Mouse (Mus musculus): ENCODE measurements around the gene Dtd1. TPM values are rescaled to one million over a fixed set of nuclear protein-coding genes. Genes with fewer than 3 reads are reported as not detected.

The Dtd1 gene
- polyA plus RNA-seq, 1 experiment from 2014 or later = 27.9 TPM

- H3K4me2 ChIP-seq = no peak overlapping the region
- H3K9ac ChIP-seq = no peak overlapping the region
- H3K4me3 ChIP-seq = no peak overlapping the region
- H3K27me3 ChIP-seq (replicated peaks) = no peaks in the 10 kb centered on the region
- no peak for ATAC-seq (ENCODE audit: extremely low read depth, insufficient number of reproducible peaks, low FRiP score, low TSS enrichment)
- H3K36me3 ChIP-seq = no peaks in the 10 kb centered on the region
- no peak overlapping the region for H3K27ac ChIP-seq (replicated peaks)
- peaks cover 9% of the 10 kb centered on the region for H3K4me1 ChIP-seq
- WGBS = 66% methylated on average over 5 of the region's 5 CpGs
- no peaks in the 10 kb centered on the region for H3K9me3 ChIP-seq
These were observed 118.6 kb downstream of the Dtd1 start for GRCm38 (mm10) chr2:144718273-144718672.

- Histone ChIP-seq H3K27ac (replicated peaks) (no peak overlapping the region), H3K4me2 (no peak overlapping the region), H3K4me3 (no peak overlapping the region), H3K36me3 (no peaks in the 10 kb centered on the region), H3K9me3 (no peaks in the 10 kb centered on the region), H3K27me3 (replicated peaks) (no peaks in the 10 kb centered on the region), H3K9ac (no peak overlapping the region), H3K4me1 (peaks cover 9% of the 10 kb centered on the region)
- ATAC-seq (ENCODE audit: extremely low read depth, insufficient number of reproducible peaks, low FRiP score, low TSS enrichment) = no peak
- 77% methylated on average over 5 of the region's 5 CpGs for WGBS
These were observed 119.6 kb downstream of the Dtd1 start for GRCm38 (mm10) chr2:144719294-144719693.

GRCm38 (mm10) chr2:144719718-144720117 is 120.0 kb downstream of the Dtd1 start:
- no peak overlapping the region for H3K4me2 ChIP-seq
- H3K9me3 ChIP-seq = no peaks in the 10 kb centered on the region
- no peaks in the 10 kb centered on the region for H3K27me3 ChIP-seq (replicated peaks)
- no peak for ATAC-seq (ENCODE audit: extremely low read depth, insufficient number of reproducible peaks, low FRiP score, low TSS enrichment)
- peaks cover 9% of the 10 kb centered on the region for H3K4me1 ChIP-seq
- WGBS = 80% methylated on average over 4 of the region's 4 CpGs
- no peaks in the 10 kb centered on the region for H3K36me3 ChIP-seq
- H3K27ac ChIP-seq (replicated peaks) = no peak overlapping the region
- no peak overlapping the region for H3K9ac ChIP-seq
- no peak overlapping the region for H3K4me3 ChIP-seq

DNA sequence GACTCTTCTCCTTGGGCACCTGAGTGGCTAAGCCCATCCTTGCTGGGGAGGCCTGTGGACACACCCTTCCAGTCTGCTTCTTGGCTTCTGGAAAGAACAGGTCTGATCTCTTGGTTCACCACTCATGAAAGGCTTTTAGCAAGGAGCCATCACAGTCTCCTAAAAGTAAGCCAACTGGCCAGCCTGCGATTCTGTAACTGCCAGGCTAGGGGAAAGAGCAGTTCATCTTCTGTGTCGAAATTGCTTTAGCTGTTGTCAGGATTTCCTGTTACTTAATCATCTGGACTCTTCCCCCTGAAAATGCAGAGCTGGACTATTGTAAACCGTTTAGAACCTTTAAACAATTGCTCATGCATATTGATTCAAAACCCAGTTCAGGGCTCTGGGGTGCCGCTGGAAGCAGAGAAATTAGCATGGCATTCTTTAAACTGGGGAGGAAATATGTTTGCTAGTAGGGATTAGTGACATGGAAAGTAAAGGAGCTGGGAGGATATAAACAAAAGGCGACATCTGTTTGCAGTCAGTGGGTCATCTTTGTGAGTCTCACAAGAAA is 120.8 kb downstream of the Dtd1 start:
- Histone ChIP-seq H3K27ac (replicated peaks) (no peak overlapping the region), H3K4me3 (no peak overlapping the region), H3K9ac (no peak overlapping the region), H3K4me1 (peaks cover 9% of the 10 kb centered on the region), H3K9me3 (no peaks in the 10 kb centered on the region), H3K36me3 (no peaks in the 10 kb centered on the region), H3K27me3 (replicated peaks) (no peaks in the 10 kb centered on the region), H3K4me2 (no peak overlapping the region)
- WGBS = 59% methylated on average over 5 of the region's 5 CpGs
- no peak for ATAC-seq (ENCODE audit: extremely low read depth, insufficient number of reproducible peaks, low FRiP score, low TSS enrichment)

DNA sequence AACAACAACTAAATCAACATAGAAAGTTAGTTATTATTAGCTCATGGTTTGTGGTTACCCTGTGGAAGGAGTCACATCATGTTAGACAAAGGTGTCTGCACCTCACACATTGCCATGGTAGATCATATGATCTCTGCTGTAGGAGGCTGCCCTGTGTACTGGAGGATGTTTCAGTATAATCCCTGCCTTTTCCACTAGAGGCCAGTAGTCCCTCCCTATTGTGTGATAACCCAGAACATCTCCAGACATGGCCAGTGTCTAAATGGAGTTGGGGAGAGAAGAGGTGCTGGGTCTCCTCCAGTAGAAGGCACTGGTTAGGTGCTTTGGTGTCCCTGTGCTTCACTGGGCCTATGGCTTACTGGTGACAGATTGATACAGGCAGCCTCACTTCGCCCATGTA is 125.0 kb downstream of the Dtd1 start:
- Histone ChIP-seq H3K27ac (replicated peaks) (no peak overlapping the region), H3K36me3 (no peaks in the 10 kb centered on the region), H3K4me1 (peaks cover 3% of the 10 kb centered on the region; the same call in 1 of the 2 replicates), H3K4me2 (no peak overlapping the region), H3K4me3 (no peak overlapping the region), H3K27me3 (replicated peaks) (no peaks in the 10 kb centered on the region), H3K9ac (no peak overlapping the region), H3K9me3 (no peaks in the 10 kb centered on the region)
- WGBS = 87% methylated on average over 1 of the region's 1 CpGs
- no peak for ATAC-seq (ENCODE audit: extremely low read depth, insufficient number of reproducible peaks, low FRiP score, low TSS enrichment)

DNA sequence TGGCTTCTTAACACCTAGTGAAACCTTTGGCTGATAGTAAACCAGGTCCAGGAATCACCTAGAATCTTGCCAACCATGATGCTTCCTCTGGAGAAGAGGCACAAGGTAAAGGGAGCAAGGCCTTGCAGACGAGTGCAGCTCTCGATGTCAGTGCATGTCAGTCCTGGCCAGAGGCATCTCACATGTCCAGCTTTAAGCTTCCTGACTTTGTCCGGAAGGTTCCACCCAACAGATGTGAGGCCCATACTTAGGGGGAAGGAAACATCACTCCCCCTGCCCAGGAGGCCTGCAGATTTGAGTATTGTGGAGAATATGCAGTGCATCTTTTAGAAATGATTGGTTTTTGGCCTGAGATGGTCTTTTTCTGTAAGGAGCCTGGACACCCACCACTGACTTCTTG is 127.4 kb downstream of the Dtd1 start:
- Histone ChIP-seq H3K9ac (no peak overlapping the region), H3K4me3 (no peak overlapping the region), H3K36me3 (no peaks in the 10 kb centered on the region), H3K4me2 (no peak overlapping the region), H3K9me3 (no peaks in the 10 kb centered on the region), H3K4me1 (no peaks in the 10 kb centered on the region), H3K27me3 (replicated peaks) (no peaks in the 10 kb centered on the region), H3K27ac (replicated peaks) (no peak overlapping the region)
- no peak for ATAC-seq (ENCODE audit: extremely low read depth, insufficient number of reproducible peaks, low FRiP score, low TSS enrichment)
- 83% methylated on average over 3 of the region's 3 CpGs for WGBS

DNA sequence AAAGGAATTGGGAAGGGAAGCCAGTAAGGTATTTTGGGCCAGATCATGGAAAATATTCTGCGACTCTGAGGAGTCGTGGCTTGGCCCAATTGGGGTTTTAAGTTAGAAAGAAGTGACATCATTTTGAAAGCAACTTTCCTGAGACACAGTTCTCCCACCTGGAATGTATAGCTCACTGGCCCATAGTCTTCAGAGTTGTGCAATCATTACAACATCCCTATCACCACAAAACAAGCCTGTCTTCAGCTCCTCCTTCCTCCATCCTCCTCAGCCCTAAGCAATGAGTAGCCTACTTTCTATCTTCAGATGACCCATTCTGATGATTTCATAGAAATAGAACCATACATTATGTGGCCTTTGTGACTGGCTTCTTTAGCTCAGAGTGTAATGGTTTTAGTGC is 130.1 kb downstream of the Dtd1 start:
- no peak for ATAC-seq (ENCODE audit: extremely low read depth, insufficient number of reproducible peaks, low FRiP score, low TSS enrichment)
- Histone ChIP-seq H3K27ac (replicated peaks) (no peak overlapping the region), H3K36me3 (no peaks in the 10 kb centered on the region), H3K4me3 (no peak overlapping the region), H3K9ac (no peak overlapping the region), H3K27me3 (replicated peaks) (no peaks in the 10 kb centered on the region), H3K4me1 (no peaks in the 10 kb centered on the region), H3K4me2 (no peak overlapping the region), H3K9me3 (no peaks in the 10 kb centered on the region)
- 88% methylated on average over 2 of the region's 2 CpGs for WGBS

DNA sequence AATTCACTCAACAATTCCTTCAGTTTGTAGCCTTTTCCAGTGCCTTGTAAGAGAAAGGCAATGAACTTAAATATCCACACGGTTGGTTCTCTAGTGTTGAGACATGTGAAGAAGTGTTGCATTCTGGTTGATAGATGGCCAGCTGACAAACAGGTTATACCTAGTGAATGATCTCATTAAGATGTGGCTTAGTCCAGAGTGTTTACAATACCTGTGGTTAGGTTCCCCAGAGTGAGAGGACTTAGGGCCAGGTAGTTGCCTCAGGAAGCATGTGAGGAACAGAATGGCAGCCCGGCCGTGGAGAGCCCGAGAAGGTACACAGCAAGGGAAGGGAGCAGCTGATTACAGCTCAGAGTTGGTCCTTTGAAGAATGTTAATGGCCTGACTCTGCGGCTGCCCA is 138.5 kb downstream of the Dtd1 start:
- no peak overlapping the region for H3K4me3 ChIP-seq
- no peak overlapping the region for H3K4me2 ChIP-seq
- H3K4me1 ChIP-seq = peaks cover 14% of the 10 kb centered on the region
- 62% methylated on average over 5 of the region's 5 CpGs for WGBS
- no peak for ATAC-seq (ENCODE audit: extremely low read depth, insufficient number of reproducible peaks, low FRiP score, low TSS enrichment)
- H3K36me3 ChIP-seq = no peaks in the 10 kb centered on the region
- no peak overlapping the region for H3K27ac ChIP-seq (replicated peaks)
- H3K27me3 ChIP-seq (replicated peaks) = no peaks in the 10 kb centered on the region
- H3K9me3 ChIP-seq = no peaks in the 10 kb centered on the region
- H3K9ac ChIP-seq = no peak overlapping the region

- Histone ChIP-seq H3K36me3 (no peaks in the 10 kb centered on the region), H3K4me2 (no peak overlapping the region), H3K4me1 (peaks cover 14% of the 10 kb centered on the region), H3K9me3 (no peaks in the 10 kb centered on the region), H3K27ac (replicated peaks) (no peak overlapping the region), H3K27me3 (replicated peaks) (no peaks in the 10 kb centered on the region), H3K9ac (no peak overlapping the region), H3K4me3 (no peak overlapping the region)
- no peak for ATAC-seq (ENCODE audit: extremely low read depth, insufficient number of reproducible peaks, low FRiP score, low TSS enrichment)
- WGBS = 70% methylated on average over 5 of the region's 5 CpGs
These were observed 138.9 kb downstream of the Dtd1 start for GRCm38 (mm10) chr2:144738576-144738975.

GRCm38 (mm10) chr2:144740577-144740997 is 140.9 kb downstream of the Dtd1 start:
- peak; percentile 54; the same call in 1 of the 2 replicates for ATAC-seq (ENCODE audit: extremely low read depth, insufficient number of reproducible peaks, low FRiP score, low TSS enrichment)
- Histone ChIP-seq H3K4me1 (peaks cover 14% of the 10 kb centered on the region), H3K27ac (replicated peaks) (no peak overlapping the region), H3K27me3 (replicated peaks) (no peaks in the 10 kb centered on the region), H3K4me2 (no peak overlapping the region), H3K9ac (no peak overlapping the region), H3K36me3 (no peaks in the 10 kb centered on the region), H3K9me3 (no peaks in the 10 kb centered on the region), H3K4me3 (no peak overlapping the region)
- 31% methylated on average over 6 of the region's 6 CpGs for WGBS

- 80% methylated on average over 10 of the region's 10 CpGs for WGBS
- no peak for ATAC-seq (ENCODE audit: extremely low read depth, insufficient number of reproducible peaks, low FRiP score, low TSS enrichment)
- no peak overlapping the region for H3K9ac ChIP-seq
These were observed 142.3 kb downstream of the Dtd1 start for GRCm38 (mm10) chr2:144741973-144742372.

DNA sequence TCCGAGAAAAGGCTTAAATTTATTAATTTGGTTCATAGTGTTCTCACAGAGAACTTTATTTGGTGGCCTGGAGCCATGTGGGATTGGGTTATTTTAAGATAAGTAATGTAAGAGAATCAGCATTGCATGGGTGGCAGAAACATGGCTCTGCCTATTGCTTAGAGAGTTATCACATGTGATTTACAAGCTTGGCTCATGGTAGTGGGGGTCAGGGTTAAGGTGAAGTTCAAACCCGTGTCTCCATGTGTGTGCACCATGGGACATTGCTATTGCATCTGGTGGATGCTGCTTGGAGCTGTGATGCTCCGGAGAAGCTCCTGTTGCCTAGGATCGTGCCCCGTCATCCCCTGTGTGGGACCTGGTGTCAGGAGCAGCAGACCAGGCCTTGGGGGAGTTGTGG is 143.6 kb downstream of the Dtd1 start:
- Histone ChIP-seq H3K4me2 (no peak overlapping the region), H3K36me3 (peaks cover 2% of the 10 kb centered on the region; the same call in 1 of the 2 replicates), H3K27ac (replicated peaks) (no peak overlapping the region), H3K9ac (no peak overlapping the region), H3K9me3 (no peaks in the 10 kb centered on the region), H3K27me3 (replicated peaks) (no peaks in the 10 kb centered on the region), H3K4me3 (no peak overlapping the region), H3K4me1 (peaks cover 14% of the 10 kb centered on the region)
- no peak for ATAC-seq (ENCODE audit: extremely low read depth, insufficient number of reproducible peaks, low FRiP score, low TSS enrichment)
- WGBS = 78% methylated on average over 5 of the region's 5 CpGs

More at GRCm38 (mm10) chr2:144741973-144742372, 142.3 kb downstream of the Dtd1 start:
- Histone ChIP-seq H3K27me3 (replicated peaks) (no peaks in the 10 kb centered on the region), H3K4me3 (no peak overlapping the region), H3K4me2 (no peak overlapping the region), H3K9me3 (no peaks in the 10 kb centered on the region), H3K27ac (replicated peaks) (no peak overlapping the region), H3K4me1 (peaks cover 14% of the 10 kb centered on the region), H3K36me3 (no peaks in the 10 kb centered on the region)
